Mouse (Mus musculus) forebrain, embryonic 10.5 days (tissue): ENCODE results near the gene Slco3a1. TPM values are rescaled to one million over a fixed set of nuclear protein-coding genes. Genes with fewer than 3 reads are reported as not detected.

Source experiments
- DNase-seq: peaks from one replicate; pipeline ENCODE4 v3.0.0-alpha.2; 2017; ENCODE audit warnings: low spot score; ENCODE audit errors: extremely low spot score
- H3K27ac ChIP-seq: fragments of 300-500 bp; sonication (generic); 2 replicates; pipeline ENCODE4 v1.5.1; 2016; ENCODE audit warnings: mild to moderate bottlenecking
- H3K27me3 ChIP-seq: fragments of 300-500 bp; sonication (generic); 2 replicates; pipeline ENCODE4 v1.6.1; 2016; ENCODE audit warnings: mild to moderate bottlenecking; ENCODE audit not compliant: poor library complexity, severe bottlenecking
- H3K36me3 ChIP-seq: fragments of 300-500 bp; sonication (generic); replicated peaks from 2 replicates; pipeline ENCODE4 v1.6.1; 2016; ENCODE audit warnings: mild to moderate bottlenecking, moderate library complexity
- H3K4me1 ChIP-seq: fragments of 300-500 bp; sonication (generic); 2 replicates; pipeline ENCODE4 v1.6.1; 2016
- H3K4me3 ChIP-seq: fragments of 300-500 bp; sonication (generic); 2 replicates; pipeline ENCODE4 v1.5.1; 2016; ENCODE audit warnings: mild to moderate bottlenecking, moderate library complexity
- H3K9me3 ChIP-seq: fragments of 300-500 bp; sonication (generic); 2 replicates; pipeline ENCODE4 v1.6.1; 2016; ENCODE audit warnings: mild to moderate bottlenecking, moderate library complexity
- WGBS: fragments of 180-500 bp; shearing (Covaris S2); methylation state at CpG from one replicate; pipeline ENCODE4 v1.1.7; 2016; 5-methylcytosine and 5-hydroxymethylcytosine counted together
- polyA plus RNA-seq: library from polyadenylated mRNA; unstranded; fragments of >200 nt; fragmentation: Nextera tagmentation; extraction: Ambion mirVana; gene quantifications from 2 replicates; pipeline ENCODE4 v1.2.1, GENCODE M21; 2016

Gene Slco3a1
- polyA plus RNA-seq, 1 experiment from 2014 or later, result 4.9 TPM

GRCm38 (mm10) chr7:74524188-74524971 is 30.2 kb downstream of the Slco3a1 start:
- WGBS, result 87% methylated on average over 8 of the region's 8 CpGs
- H3K27ac ChIP-seq, result no peak overlapping the region
- no peaks in the 10 kb centered on the region for H3K36me3 ChIP-seq
- peaks cover 14% of the 10 kb centered on the region; the same call in 1 of the 2 replicates for H3K27me3 ChIP-seq
- H3K9me3 ChIP-seq, result no peaks in the 10 kb centered on the region
- no peak for DNase-seq
- H3K4me1 ChIP-seq, result peaks cover 4% of the 10 kb centered on the region
- no peak overlapping the region for H3K4me3 ChIP-seq

DNA sequence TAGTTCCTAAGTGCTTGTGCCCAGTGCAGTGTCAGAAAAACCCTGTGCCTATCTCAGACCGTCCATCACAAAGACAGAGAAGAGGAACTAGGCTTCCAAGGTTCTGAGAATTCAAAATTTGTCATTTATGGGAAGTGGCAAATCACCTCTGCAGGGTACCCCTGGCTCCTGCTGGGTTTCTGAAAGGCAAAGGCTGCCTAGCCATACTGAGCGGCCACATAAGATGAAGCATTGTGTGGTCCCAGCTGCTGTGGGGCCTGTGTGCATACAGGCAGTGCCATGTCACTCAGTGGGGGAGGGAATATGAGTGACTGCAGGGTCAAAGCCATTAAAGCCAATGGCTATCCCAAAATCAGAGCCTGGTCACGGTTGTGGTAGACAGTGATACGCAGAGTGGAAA is 31.5 kb downstream of the Slco3a1 start:
- no peaks in the 10 kb centered on the region for H3K9me3 ChIP-seq
- 56% methylated on average over 4 of the region's 4 CpGs for WGBS
- peaks cover 14% of the 10 kb centered on the region; the same call in 1 of the 2 replicates for H3K27me3 ChIP-seq
- no peaks in the 10 kb centered on the region for H3K36me3 ChIP-seq
- H3K4me3 ChIP-seq, result no peak overlapping the region
- H3K4me1 ChIP-seq, result peaks cover 4% of the 10 kb centered on the region
- DNase-seq, result no peak
- no peak overlapping the region for H3K27ac ChIP-seq

DNA sequence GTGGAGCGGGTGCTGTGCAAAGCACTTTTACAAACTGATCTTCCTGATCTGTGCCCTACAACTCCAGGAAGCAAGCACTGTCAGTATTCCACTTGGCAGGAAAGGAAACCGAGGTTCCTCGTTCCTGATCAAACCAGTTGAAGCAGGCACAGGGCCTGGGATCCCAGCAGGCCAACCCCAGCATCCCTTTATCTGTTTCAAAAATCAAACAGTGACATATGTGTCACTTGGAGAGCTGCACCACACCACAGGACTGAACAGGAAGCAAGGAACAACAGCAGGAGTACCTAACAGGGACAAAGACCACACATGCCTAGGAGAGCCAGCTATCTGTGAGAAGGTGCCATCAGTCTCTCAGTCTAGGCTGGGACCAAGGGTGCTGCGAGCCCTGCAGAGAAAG is 32.3 kb downstream of the Slco3a1 start:
- no peaks in the 10 kb centered on the region for H3K9me3 ChIP-seq
- no peak overlapping the region for H3K4me3 ChIP-seq
- no peak for DNase-seq
- peaks cover 14% of the 10 kb centered on the region; the same call in 1 of the 2 replicates for H3K27me3 ChIP-seq
- H3K4me1 ChIP-seq, result peaks cover 4% of the 10 kb centered on the region
- H3K36me3 ChIP-seq, result no peaks in the 10 kb centered on the region
- no peak overlapping the region for H3K27ac ChIP-seq
- 83% methylated on average over 4 of the region's 4 CpGs for WGBS

DNA sequence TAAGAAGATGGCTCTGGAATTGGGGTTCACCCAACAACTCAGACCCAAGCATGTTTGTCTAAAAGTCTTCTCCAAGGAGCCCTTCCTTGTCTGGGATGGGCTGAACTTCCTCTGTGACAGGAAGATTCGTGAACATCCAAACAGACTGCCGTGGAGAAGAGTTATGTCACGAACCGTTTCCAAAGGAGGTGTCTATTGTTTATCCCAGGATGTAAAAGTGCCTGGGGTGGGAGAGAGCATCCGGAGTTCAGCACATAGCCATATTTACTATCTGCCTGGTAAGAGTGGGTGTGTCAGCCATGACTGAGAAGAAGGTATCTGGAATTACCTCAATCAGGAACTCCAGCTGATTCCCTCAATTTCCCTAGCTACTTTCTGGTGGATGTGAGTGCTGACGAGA is 35.2 kb downstream of the Slco3a1 start:
- Histone ChIP-seq H3K9me3 (no peaks in the 10 kb centered on the region), H3K4me3 (no peak overlapping the region), H3K27me3 (peaks cover 11% of the 10 kb centered on the region; the same call in 1 of the 2 replicates), H3K36me3 (no peaks in the 10 kb centered on the region), H3K27ac (no peak overlapping the region), H3K4me1 (peaks cover 4% of the 10 kb centered on the region)
- WGBS, result 87% methylated on average over 6 of the region's 6 CpGs
- no peak for DNase-seq

DNA sequence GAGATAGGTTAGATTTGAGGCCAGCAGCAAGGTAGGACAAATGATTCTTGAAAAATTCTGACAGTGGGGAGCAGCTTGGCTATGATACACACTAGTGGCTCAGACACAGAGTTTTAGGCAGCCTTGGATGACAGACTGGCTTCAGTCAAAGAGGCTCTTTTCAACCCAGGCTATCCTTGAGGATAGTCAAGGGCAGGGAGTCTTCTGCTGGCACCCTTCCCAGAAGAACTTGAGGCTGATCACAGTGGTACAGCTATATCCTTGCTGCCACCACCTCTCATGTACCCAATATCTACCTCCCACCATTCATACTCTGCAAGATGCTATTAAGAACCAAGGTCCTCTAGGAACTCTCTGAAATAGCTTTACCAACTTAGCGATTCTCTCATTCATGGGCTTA is 35.8 kb downstream of the Slco3a1 start:
- H3K9me3 ChIP-seq, result no peaks in the 10 kb centered on the region
- peaks cover 5% of the 10 kb centered on the region; the same call in 1 of the 2 replicates for H3K27me3 ChIP-seq
- H3K4me1 ChIP-seq, result peaks cover 4% of the 10 kb centered on the region
- no peak for DNase-seq
- 91% methylated on average over 1 of the region's 1 CpGs for WGBS
- no peaks in the 10 kb centered on the region for H3K36me3 ChIP-seq
- no peak overlapping the region for H3K4me3 ChIP-seq
- no peak overlapping the region for H3K27ac ChIP-seq

GRCm38 (mm10) chr7:74518255-74518654 is 36.3 kb downstream of the Slco3a1 start:
- H3K27ac ChIP-seq, result no peak overlapping the region
- no peaks in the 10 kb centered on the region for H3K9me3 ChIP-seq
- no peak for DNase-seq
- peaks cover 5% of the 10 kb centered on the region; the same call in 1 of the 2 replicates for H3K27me3 ChIP-seq
- peaks cover 3% of the 10 kb centered on the region for H3K4me1 ChIP-seq
- no peaks in the 10 kb centered on the region for H3K36me3 ChIP-seq
- no peak overlapping the region for H3K4me3 ChIP-seq
- 87% methylated on average over 5 of the region's 5 CpGs for WGBS

GRCm38 (mm10) chr7:74510676-74511075 is 43.9 kb downstream of the Slco3a1 start:
- Histone ChIP-seq H3K4me1 (peaks cover 31% of the 10 kb centered on the region), H3K27me3 (peaks cover 57% of the 10 kb centered on the region)
- 83% methylated on average over 1 of the region's 1 CpGs for WGBS

DNA sequence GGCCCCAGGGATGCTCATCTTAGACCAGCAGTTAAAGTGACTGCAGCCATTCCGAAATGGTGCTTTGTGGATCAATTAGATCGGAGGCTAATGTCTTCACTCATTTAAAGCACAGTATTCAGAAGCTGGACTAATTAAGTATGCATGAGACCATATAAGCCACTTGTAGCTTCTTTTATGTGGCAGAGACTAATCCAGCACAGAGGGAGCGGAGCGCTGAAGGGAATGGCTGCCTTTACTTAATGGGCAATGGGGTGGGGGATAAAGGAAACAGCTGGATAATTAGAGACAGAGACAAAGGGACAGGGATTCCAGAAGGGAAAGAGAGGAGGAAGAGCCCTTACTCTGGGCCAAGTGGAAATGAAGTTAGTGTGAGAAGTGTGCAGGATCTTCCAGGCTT is 46.4 kb downstream of the Slco3a1 start:
- H3K4me1 ChIP-seq, result peaks cover 33% of the 10 kb centered on the region
- H3K27me3 ChIP-seq, result peaks cover 81% of the 10 kb centered on the region
- DNase-seq, result no peak
- WGBS, result 19% methylated on average over 4 of the region's 4 CpGs
- no peak overlapping the region for H3K27ac ChIP-seq
- no peak overlapping the region for H3K4me3 ChIP-seq
- no peaks in the 10 kb centered on the region for H3K36me3 ChIP-seq
- no peaks in the 10 kb centered on the region for H3K9me3 ChIP-seq

More at GRCm38 (mm10) chr7:74510676-74511075, 43.9 kb downstream of the Slco3a1 start:
- Histone ChIP-seq H3K4me3 (no peak overlapping the region), H3K27ac (no peak overlapping the region), H3K36me3 (no peaks in the 10 kb centered on the region), H3K9me3 (no peaks in the 10 kb centered on the region)
- no peak for DNase-seq

DNA sequence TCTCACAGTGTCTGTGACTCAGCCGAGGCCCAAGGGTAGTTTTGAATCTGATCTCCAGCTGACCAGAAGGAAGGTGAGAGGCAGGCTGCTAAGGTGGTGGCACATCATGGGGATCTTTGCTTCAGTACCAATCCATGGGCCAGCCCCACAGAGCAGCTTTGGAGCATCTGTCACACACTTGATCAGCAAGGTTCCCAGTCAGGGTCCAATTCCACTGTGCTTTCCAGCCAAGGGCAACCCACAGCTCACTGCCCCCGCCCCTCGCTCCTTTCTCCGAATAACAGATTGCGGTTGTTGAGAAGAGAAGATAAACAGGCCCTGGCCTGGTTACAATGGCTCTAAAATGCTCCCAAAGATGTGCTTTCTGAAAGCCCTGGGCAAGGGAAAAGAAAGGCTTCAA is 47.7 kb downstream of the Slco3a1 start:
- Histone ChIP-seq H3K4me3 (no peak overlapping the region), H3K27me3 (peaks cover 95% of the 10 kb centered on the region), H3K36me3 (no peaks in the 10 kb centered on the region), H3K4me1 (peaks cover 33% of the 10 kb centered on the region), H3K9me3 (no peaks in the 10 kb centered on the region), H3K27ac (no peak overlapping the region)
- no peak for DNase-seq
- WGBS, result 89% methylated on average over 5 of the region's 5 CpGs

DNA sequence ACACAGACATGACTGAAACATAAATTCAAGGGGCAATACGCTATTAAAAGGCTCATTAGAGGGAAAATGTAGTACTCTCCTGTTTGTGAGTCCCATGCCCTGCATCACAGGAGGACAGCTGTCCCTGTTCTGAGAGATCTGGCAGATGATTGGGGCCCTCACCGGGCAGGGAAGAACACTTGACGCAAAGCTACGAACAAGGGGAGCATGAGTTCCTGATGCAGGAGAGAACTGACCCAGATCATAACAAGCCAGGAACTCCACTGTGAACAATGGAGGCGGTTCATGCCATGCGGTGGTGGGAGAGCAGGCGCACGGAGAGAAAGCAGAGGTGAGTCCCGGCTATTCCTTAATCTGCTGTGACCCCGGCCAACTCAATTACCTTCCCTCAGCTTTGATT is 48.9 kb downstream of the Slco3a1 start:
- Histone ChIP-seq H3K4me3 (no peak overlapping the region), H3K36me3 (no peaks in the 10 kb centered on the region), H3K27me3 (peaks cover 91% of the 10 kb centered on the region), H3K9me3 (no peaks in the 10 kb centered on the region), H3K27ac (no peak overlapping the region), H3K4me1 (peaks cover 41% of the 10 kb centered on the region)
- WGBS, result 65% methylated on average over 10 of the region's 10 CpGs
- DNase-seq, result no peak

GRCm38 (mm10) chr7:74501187-74501586 is 53.4 kb downstream of the Slco3a1 start:
- peaks cover 92% of the 10 kb centered on the region for H3K27me3 ChIP-seq
- no peaks in the 10 kb centered on the region for H3K36me3 ChIP-seq
- H3K4me1 ChIP-seq, result peaks cover 16% of the 10 kb centered on the region
- H3K27ac ChIP-seq, result no peak overlapping the region
- no peak overlapping the region for H3K4me3 ChIP-seq
- WGBS, result 30% methylated on average over 10 of the region's 10 CpGs
- peak; percentile 69 for DNase-seq
- no peaks in the 10 kb centered on the region for H3K9me3 ChIP-seq

DNA sequence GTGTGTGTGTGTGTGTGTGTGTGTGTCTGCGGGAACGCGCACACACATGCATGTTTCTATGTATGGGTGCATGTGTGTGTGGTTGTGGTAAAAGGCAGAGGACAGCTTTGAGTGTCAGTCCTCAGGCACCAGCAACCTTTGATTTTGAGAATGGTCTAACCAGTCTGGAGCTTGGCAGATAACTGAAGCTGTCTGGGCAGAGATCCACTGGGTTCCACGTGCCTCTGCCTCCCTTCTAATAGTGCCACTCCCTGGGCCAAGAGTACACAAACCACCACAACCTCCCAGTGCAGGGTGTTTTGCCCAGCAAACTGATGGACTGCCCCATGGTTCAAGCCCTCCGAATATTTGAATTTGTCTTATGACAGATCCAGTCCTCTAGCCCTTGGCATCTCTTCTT is 55.1 kb downstream of the Slco3a1 start:
- Histone ChIP-seq H3K27me3 (peaks cover 88% of the 10 kb centered on the region), H3K4me3 (no peak overlapping the region)
- 91% methylated on average over 5 of the region's 5 CpGs for WGBS

DNA sequence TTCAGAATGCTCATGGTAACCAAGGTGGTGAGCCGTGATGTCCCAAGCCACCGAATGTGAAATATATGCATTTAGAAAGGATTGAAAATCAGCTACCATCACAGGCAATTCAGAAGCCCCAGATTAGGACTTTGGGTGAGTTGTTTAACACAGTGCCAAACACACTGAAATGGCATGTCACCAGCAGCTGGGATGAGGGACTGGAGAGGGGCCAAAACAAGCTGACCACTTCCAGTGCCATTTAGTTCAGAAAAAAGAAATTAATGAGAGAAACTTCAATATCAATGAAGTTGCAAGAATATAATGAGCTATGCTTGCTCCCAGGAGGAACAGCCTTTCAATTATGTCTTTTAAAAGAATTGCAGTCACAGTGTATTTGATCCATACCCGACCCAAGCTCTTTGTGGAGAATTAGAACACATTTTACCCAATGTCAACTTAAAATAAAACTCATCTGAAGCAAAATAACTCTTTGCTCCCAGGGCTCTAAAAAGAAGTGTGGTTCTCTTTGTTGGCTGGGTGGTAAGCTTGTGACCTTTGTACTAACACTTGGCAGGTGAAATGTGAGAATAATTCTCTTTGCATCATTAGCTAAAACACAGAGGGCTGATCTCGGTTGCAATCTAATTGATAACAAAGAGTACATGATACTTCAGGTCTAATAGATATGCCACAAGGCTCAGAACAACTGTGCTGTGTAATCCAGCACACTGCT is 56.2 kb downstream of the Slco3a1 start:
- H3K9me3 ChIP-seq, result no peaks in the 10 kb centered on the region
- WGBS, result 86% methylated on average over 4 of the region's 4 CpGs
- no peak overlapping the region for H3K4me3 ChIP-seq
- H3K36me3 ChIP-seq, result no peaks in the 10 kb centered on the region
- DNase-seq, result no peak
- peaks cover 8% of the 10 kb centered on the region for H3K4me1 ChIP-seq
- no peak overlapping the region for H3K27ac ChIP-seq
- peaks cover 77% of the 10 kb centered on the region for H3K27me3 ChIP-seq

More for the DNA sequence above, 55.1 kb downstream of the Slco3a1 start:
- H3K9me3 ChIP-seq, result no peaks in the 10 kb centered on the region
- no peak for DNase-seq
- peaks cover 8% of the 10 kb centered on the region for H3K4me1 ChIP-seq
- no peak overlapping the region for H3K27ac ChIP-seq
- H3K36me3 ChIP-seq, result no peaks in the 10 kb centered on the region
